Mouse (Mus musculus) left cerebral cortex, adult 8-10 months (tissue): ENCODE data around the gene Mcoln3. TPM values are rescaled to one million over a fixed set of nuclear protein-coding genes. Genes with fewer than 3 reads are reported as not detected.

ENCODE experiments used
- DNase-seq, 2 experiments: peaks; one replicate each; pipeline ENCODE4 v3.0.0; 2022; ENCODE audit warnings: low spot score in 2 of 2
- total RNA-seq, 4 experiments: library from RNA; stranded (reverse); gene quantifications; 2 replicates each; pipeline ENCODE4 v1.2.4; 2022

Gene Mcoln3
- total RNA-seq, 4 experiments from 2014 or later, result not detected

- no peak for DNase-seq
Measured at GRCm38 (mm10) chr3:146127205-146127604, 10.0 kb downstream of the Mcoln3 start.

- no peak for DNase-seq
Measured at GRCm38 (mm10) chr3:146134834-146135233, 17.6 kb downstream of the Mcoln3 start.

GRCm38 (mm10) chr3:146135417-146135816 lies 18.2 kb downstream of the Mcoln3 start:
- no peak for DNase-seq

- no peak for DNase-seq
Measured at GRCm38 (mm10) chr3:146136422-146136821, 19.2 kb downstream of the Mcoln3 start.

GRCm38 (mm10) chr3:146140276-146140675 lies 23.0 kb downstream of the Mcoln3 start:
- DNase-seq, result no peak

GRCm38 (mm10) chr3:146142523-146142922 lies 25.3 kb downstream of the Mcoln3 start:
- no peak for DNase-seq

GRCm38 (mm10) chr3:146145501-146145900 lies 28.3 kb downstream of the Mcoln3 start:
- no peak for DNase-seq

GRCm38 (mm10) chr3:146146131-146146530 lies 28.9 kb downstream of the Mcoln3 start:
- DNase-seq, result no peak

- no peak for DNase-seq
Measured at GRCm38 (mm10) chr3:146149156-146150057, 32.2 kb downstream of the Mcoln3 start, which contains the start of gene Mcoln2. Gene Mcoln2, plus strand, starts transcription at chr3:146149833.

GRCm38 (mm10) chr3:146150058-146150400 lies 32.8 kb downstream of the Mcoln3 start:
- DNase-seq, result no peak

- no peak for DNase-seq
Measured at GRCm38 (mm10) chr3:146150560-146150959, 33.3 kb downstream of the Mcoln3 start.

- no peak for DNase-seq
Measured at GRCm38 (mm10) chr3:146151328-146151727, 34.1 kb downstream of the Mcoln3 start.

GRCm38 (mm10) chr3:146151755-146152154 lies 34.5 kb downstream of the Mcoln3 start:
- no peak for DNase-seq

GRCm38 (mm10) chr3:146152348-146152747 lies 35.1 kb downstream of the Mcoln3 start:
- no peak for DNase-seq

GRCm38 (mm10) chr3:146152913-146153312 lies 35.7 kb downstream of the Mcoln3 start:
- DNase-seq, result no peak

- DNase-seq, result no peak
Measured at GRCm38 (mm10) chr3:146153862-146154611, 36.8 kb downstream of the Mcoln3 start.

- DNase-seq, result no peak
Measured at GRCm38 (mm10) chr3:146155628-146156576, 38.7 kb downstream of the Mcoln3 start.

- DNase-seq, result no peak
Measured at GRCm38 (mm10) chr3:146156811-146157210, 39.6 kb downstream of the Mcoln3 start.

- no peak for DNase-seq
Measured at GRCm38 (mm10) chr3:146158039-146158438, 40.8 kb downstream of the Mcoln3 start.

GRCm38 (mm10) chr3:146159360-146159759 lies 42.1 kb downstream of the Mcoln3 start:
- DNase-seq, result no peak

GRCm38 (mm10) chr3:146162197-146162596 lies 44.9 kb downstream of the Mcoln3 start:
- DNase-seq, result no peak
